Mouse (Mus musculus): ENCODE results near the gene Zzef1. TPM values are rescaled to one million over a fixed set of nuclear protein-coding genes. Genes with fewer than 3 reads are reported as not detected.

The Zzef1 gene
- polyA plus RNA-seq (2015; fragmentation: Illumina TruSeq; extraction: RNeasy Lipid Tissue Mini Kit (QIAGEN cat#74804); ENCODE audit: insufficient read depth, low read depth, low replicate concordance): 8.6 TPM

GRCm38 (mm10) chr11:72795455-72796295 is at the start of gene Zzef1, which contains the start of gene Cyb5d2:
Gene Zzef1 (plus strand): TSS chr11:72796226.
Gene Cyb5d2 (minus strand): TSS chr11:72796142.

DNA sequence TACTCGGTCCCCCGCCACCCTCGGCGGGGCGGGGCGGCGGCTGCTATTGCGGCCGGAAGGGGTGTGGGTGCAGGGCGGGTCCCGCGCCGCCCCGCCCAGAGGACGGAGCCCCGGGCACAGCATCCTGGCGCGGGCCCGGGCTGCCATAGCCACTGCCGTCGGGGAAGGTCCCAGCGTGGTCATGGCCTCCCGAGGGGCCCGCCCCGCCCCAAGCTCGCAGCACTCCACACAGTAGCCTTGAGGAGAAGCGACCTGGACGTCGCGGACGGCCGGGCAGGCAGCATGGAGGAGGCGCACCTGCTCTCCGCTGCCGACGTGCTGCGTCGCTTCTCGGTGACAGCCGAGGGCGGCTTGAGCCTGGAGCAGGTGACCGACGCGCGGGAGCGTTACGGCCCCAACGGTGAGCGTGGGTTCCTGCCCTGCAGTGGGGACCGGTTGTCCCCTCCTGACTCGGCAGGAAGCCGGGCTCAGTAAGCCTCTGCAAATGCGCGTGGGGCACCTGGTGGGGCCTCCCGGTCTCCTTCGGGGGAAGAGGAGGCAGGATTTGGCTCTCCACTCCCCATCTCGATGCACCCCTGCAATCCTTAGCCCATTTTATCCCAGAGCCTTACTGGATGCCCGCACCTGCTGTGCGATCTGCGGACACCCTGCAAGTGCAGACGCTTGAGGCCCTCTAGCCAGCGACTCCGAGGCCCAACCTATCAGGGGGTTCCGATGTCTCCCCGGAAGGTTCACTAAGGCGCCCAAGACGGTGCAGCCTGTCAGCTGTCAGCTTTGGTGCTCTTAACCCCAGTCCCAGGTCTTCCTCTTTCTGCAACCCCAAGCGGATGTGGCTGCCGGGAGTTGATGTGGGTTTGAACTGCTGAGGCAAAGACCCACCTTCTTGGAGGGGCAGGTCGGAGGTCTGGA is 165.3 kb downstream of the Zzef1 start, which contains the start of gene Atp2a3:
Atp2a3 (plus strand) TSS at position 98 of the 909 bp plus-strand sequence.

Other genes with a start within 250 kb of the Zzef1 start
- gene Spns3, start 245.7 kb upstream of the Zzef1 start, polyA plus RNA-seq (2015; fragmentation: Illumina TruSeq; extraction: RNeasy Lipid Tissue Mini Kit (QIAGEN cat#74804); ENCODE audit: insufficient read depth, low read depth, low replicate concordance): 0.22 TPM
- gene Ube2g1, start 188.9 kb upstream of the Zzef1 start, polyA plus RNA-seq (2015; fragmentation: Illumina TruSeq; extraction: RNeasy Lipid Tissue Mini Kit (QIAGEN cat#74804); ENCODE audit: insufficient read depth, low read depth, low replicate concordance): 3.0 TPM
- 5.4 TPM for gene Ankfy1, start 106.2 kb upstream of the Zzef1 start, polyA plus RNA-seq (2015; fragmentation: Illumina TruSeq; extraction: RNeasy Lipid Tissue Mini Kit (QIAGEN cat#74804); ENCODE audit: insufficient read depth, low read depth, low replicate concordance)
- gene Cyb5d2, start 84 bp upstream of the Zzef1 start, polyA plus RNA-seq (2015; fragmentation: Illumina TruSeq; extraction: RNeasy Lipid Tissue Mini Kit (QIAGEN cat#74804); ENCODE audit: insufficient read depth, low read depth, low replicate concordance): 3.5 TPM
- 35.0 TPM for gene Atp2a3, start 164.9 kb downstream of the Zzef1 start, polyA plus RNA-seq (2015; fragmentation: Illumina TruSeq; extraction: RNeasy Lipid Tissue Mini Kit (QIAGEN cat#74804); ENCODE audit: insufficient read depth, low read depth, low replicate concordance)
- 52.6 TPM for gene P2rx1, start 202.9 kb downstream of the Zzef1 start, polyA plus RNA-seq (2015; fragmentation: Illumina TruSeq; extraction: RNeasy Lipid Tissue Mini Kit (QIAGEN cat#74804); ENCODE audit: insufficient read depth, low read depth, low replicate concordance)
- gene Camkk1, start 222.8 kb downstream of the Zzef1 start, polyA plus RNA-seq (2015; fragmentation: Illumina TruSeq; extraction: RNeasy Lipid Tissue Mini Kit (QIAGEN cat#74804); ENCODE audit: insufficient read depth, low read depth, low replicate concordance): 6.9 TPM